Mouse (Mus musculus): ENCODE data around the gene Spcs1.
A peak's percentile ranks its signal among the peaks of the same experiment; 100 is the strongest.

Spcs1 gene

GRCm38 (mm10) chr14:30951154-30951825, 50.2 kb downstream of the Spcs1 start, which contains the start of gene Nek4:
Gene Nek4 (plus strand): TSS chr14:30951377.
- DNase-seq (ENCODE audit: low read depth in 2 of 2, low spot score in 2 of 2), result peak; percentile 96

- DNase-seq (ENCODE audit: low read depth in 2 of 2, low spot score in 2 of 2), result no peak
These were observed 51.5 kb downstream of the Spcs1 start for GRCm38 (mm10) chr14:30949986-30950385.

Data from CD8-positive naive resting alpha-beta T cell, adult 2 months (primary cell).